8 mouse cellular contexts compared by ENCODE assay signal in the genomic region with DNA sequence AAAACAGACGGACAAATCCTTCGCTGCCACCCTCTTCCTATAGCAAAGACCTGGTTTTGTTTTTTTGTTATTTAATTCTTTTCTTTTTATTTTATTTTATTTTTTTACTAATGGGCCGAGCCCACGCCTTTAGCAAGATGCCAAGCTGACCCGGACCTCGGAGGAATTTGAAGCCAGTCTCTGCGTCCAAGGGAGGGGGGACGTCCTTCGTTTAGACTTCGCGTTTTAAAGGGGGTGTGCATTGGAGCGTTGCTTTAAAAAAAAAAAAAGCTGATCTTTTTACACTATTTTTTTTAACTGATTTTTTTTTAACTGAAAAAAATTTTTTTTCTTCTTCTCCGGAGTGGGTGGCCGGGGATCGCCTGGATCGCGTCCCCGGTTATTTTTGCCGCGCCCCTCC. TPM values are rescaled to one million over a fixed set of nuclear protein-coding genes. Genes with fewer than 3 reads are reported as not detected.
A peak's percentile ranks its signal among the peaks of the same experiment; 100 is the strongest.
DNase-seq lines count a peak whose midpoint lies in the region; ATAC-seq and TF ChIP-seq lines count a peak whose summit lies in the region.

No protein-coding gene starts in this region.

- H3K79me2 ChIP-seq in heart, adult 2 months (replicated peaks; ENCODE audit: control insufficient read depth, insufficient read depth, low read length) = no peaks in the 10 kb centered on the region

- H3K4me1 ChIP-seq in heart, adult 2 months (ENCODE audit: control insufficient read depth, insufficient read depth, low read length) = no peaks in the 10 kb centered on the region
- H3K4me1 ChIP-seq in testis, adult 2 months (ENCODE audit: control insufficient read depth, insufficient read depth, low read length) = peaks cover 10% of the 10 kb centered on the region
- H3K4me1 ChIP-seq in liver, embryonic 13.5 days (replicated peaks) = 0 out of 2 replicates have a peak, but pooled peaks cover 10% of the 10 kb centered on the region

- no peak for TF ChIP-seq POLR2A in heart, adult 2 months (IDR thresholded peaks at IDR 0.05; ENCODE audit: insufficient read depth, low read depth, low read length)
- TF ChIP-seq POLR2A in testis, adult 2 months (IDR thresholded peaks at IDR 0.05; ENCODE audit: control insufficient read depth, low read depth, low read length) = no peak

- H3K9me3 ChIP-seq in liver, embryonic 13.5 days (replicated peaks) = no peaks in the 10 kb centered on the region

- intact Hi-C loops in heart, adult 2 months (cut with DNase I) = no loop called here
- intact Hi-C loops in heart, postnatal 10 days (cut with DNase I) = loop anchor here (5.0 kb wide), 1 partner anchor 57 kb away; no protein-coding TSS in a partner anchor
- intact Hi-C loops in gastrocnemius, postnatal 36 days (cut with DNase I) = no loop called here

- no peak for ATAC-seq in liver, embryonic 13.5 days (ENCODE audit: low read depth)
- ATAC-seq in inflammation-experienced regulatory T-cells, adult 6 months = no peak
- ATAC-seq in activated CD4-positive, CD25-positive, alpha-beta regulatory T cell, adult 4 months = no peak

- TF ChIP-seq EP300 in heart, adult 2 months (IDR thresholded peaks at IDR 0.05; ENCODE audit: insufficient read depth, low read depth, low read length) = no peak

- H3K9ac ChIP-seq in heart, adult 2 months (ENCODE audit: low read depth, low read length) = no peak overlapping the region
- no peak overlapping the region for H3K9ac ChIP-seq in liver, embryonic 13.5 days

- H3K36me3 ChIP-seq in heart, adult 2 months (ENCODE audit: control insufficient read depth, insufficient read depth, low read length) = no peaks in the 10 kb centered on the region
- no peaks in the 10 kb centered on the region for H3K36me3 ChIP-seq in testis, adult 2 months (ENCODE audit: control insufficient read depth, insufficient read depth, low read length)
- no peaks in the 10 kb centered on the region for H3K36me3 ChIP-seq in liver, embryonic 13.5 days

- peaks cover 6% of the 10 kb centered on the region for H3K27me3 ChIP-seq in heart, adult 2 months (ENCODE audit: control insufficient read depth, insufficient read depth, low read length)
- peaks cover 3% of the 10 kb centered on the region; the same call in 1 of the 2 replicates for H3K27me3 ChIP-seq in testis, adult 2 months (ENCODE audit: control insufficient read depth, insufficient read depth, low read length)
- peaks cover 77% of the 10 kb centered on the region for H3K27me3 ChIP-seq in liver, embryonic 13.5 days

- DNase-seq in heart, adult 2 months = no peak
- DNase-seq in heart, postnatal 10 days = no peak
- DNase-seq in testis, postnatal 10 days (ENCODE audit: low spot score) = no peak
- no peak for DNase-seq in liver, embryonic 13.5 days
- DNase-seq in gastrocnemius, postnatal 36 days = no peak

- H3K27ac ChIP-seq in heart, adult 2 months = no peak overlapping the region; the same call in 1 of the 2 replicates
- H3K27ac ChIP-seq in testis, adult 2 months (ENCODE audit: control insufficient read depth, insufficient read depth, low read depth, low read length) = no peak overlapping the region
- no peak overlapping the region for H3K27ac ChIP-seq in liver, embryonic 13.5 days

- H3K4me3 ChIP-seq in heart, adult 2 months = peak overlapping the region; percentile 61
- 0 out of 2 replicates have a peak overlapping the region, but pooled peaks have one; percentile 52 for H3K4me3 ChIP-seq in testis, adult 2 months (ENCODE audit: control insufficient read depth, low read depth, low read length)
- peak overlapping the region; percentile 48 for H3K4me3 ChIP-seq in liver, embryonic 13.5 days (replicated peaks)

- TF ChIP-seq CTCF in heart, adult 2 months (IDR thresholded peaks at IDR 0.05) = no peak
- no peak for TF ChIP-seq CTCF in testis, adult 2 months (IDR thresholded peaks at IDR 0.05; ENCODE audit: control insufficient read depth, insufficient read depth, insufficient replicate concordance, low read depth, low read length)

- peak overlapping the region; percentile 65 for H3K4me2 ChIP-seq in liver, embryonic 13.5 days

- WGBS in heart, adult 2 months = under 1% methylated on average over 20 of the region's 20 CpGs
- WGBS in liver, embryonic 13.5 days (ENCODE audit: insufficient replicate concordance) = 1% methylated on average over 18 of the region's 20 CpGs

RNA-seq across cellular contexts. Expression of gene Cacna1a, which starts 26.7 kb away (rescaled TPM):
- total RNA-seq in heart, adult 2 months (2021) = 1 to 10 TPM; 2.5 to 2.7 TPM
- polyA plus RNA-seq in heart, adult 2 months (2012; rRNA removed) = 4.4 and 5.9 TPM in 2 replicates
- 1 to 10 TPM; 6.1 to 6.5 TPM for total RNA-seq in heart, postnatal 10 days (2021)
- polyA plus RNA-seq in testis, adult 2 months (2012; rRNA removed) = 9.6 and 10.3 TPM in 2 replicates
- polyA plus RNA-seq in liver, embryonic 13.5 days (2015; fragmentation: Nextera tagmentation; extraction: Ambion mirVana) = 0.51 and 0.74 TPM in 2 replicates
- 1 to 10 TPM; 3.4 to 8.2 (median 8.2) TPM for polyA plus RNA-seq in inflammation-experienced regulatory T-cells, adult 6 months (2017; shearing (Covaris generic))
- 10 to 100 TPM in 1 of 2 experiments, 1 to 10 TPM in 1; 5.8 to 10.5 TPM for polyA plus RNA-seq in activated CD4-positive, CD25-positive, alpha-beta regulatory T cell, adult 4 months (2017; shearing (Covaris generic))
- total RNA-seq in gastrocnemius, postnatal 36 days (2021) = 1 to 10 TPM; 3.3 to 3.8 TPM
